Mouse (Mus musculus) testis, adult 2 months (tissue): ENCODE measurements around the gene Tbc1d1. TPM values are rescaled to one million over a fixed set of nuclear protein-coding genes. Genes with fewer than 3 reads are reported as not detected.

Source experiments
- H3K27ac ChIP-seq: fragments of 200-500 bp; 2 replicates; pipeline ENCODE4 v1.5.1; 2012; ENCODE audit warnings: low read depth, low read length; ENCODE audit not compliant: control insufficient read depth, insufficient read depth
- H3K27me3 ChIP-seq: fragments of 200-500 bp; 2 replicates; pipeline ENCODE4 v1.6.1; 2012; ENCODE audit warnings: mild to moderate bottlenecking, low read length, moderate library complexity; ENCODE audit not compliant: control insufficient read depth, insufficient read depth
- H3K36me3 ChIP-seq: fragments of 200-500 bp; 2 replicates; pipeline ENCODE4 v1.6.1; 2012; ENCODE audit warnings: mild to moderate bottlenecking, low read length; ENCODE audit not compliant: control insufficient read depth, insufficient read depth
- H3K4me1 ChIP-seq: fragments of 200-500 bp; 2 replicates; pipeline ENCODE4 v1.6.1; 2012; ENCODE audit warnings: low read length; ENCODE audit not compliant: control insufficient read depth, insufficient read depth
- H3K4me3 ChIP-seq: fragments of 200-500 bp; 2 replicates; pipeline ENCODE4 v1.5.1; 2012; ENCODE audit warnings: low read depth, mild to moderate bottlenecking, low read length, moderate library complexity, mixed read lengths; ENCODE audit not compliant: control insufficient read depth
- CTCF ChIP-seq: fragments of 200-500 bp; IDR thresholded peaks from 2 replicates; pipeline ENCODE4 v1.5.1; 2012; ENCODE audit warnings: low read depth, mild to moderate bottlenecking, inconsistent platforms, low read length, moderate library complexity; ENCODE audit not compliant: control insufficient read depth, insufficient read depth, insufficient replicate concordance
- POLR2A ChIP-seq: fragments of 200-500 bp; IDR thresholded peaks from 2 replicates; pipeline ENCODE4 v1.6.1; 2012; ENCODE audit warnings: low read depth, mild to moderate bottlenecking, inconsistent platforms, low read length, moderate library complexity; ENCODE audit not compliant: control insufficient read depth
- polyA plus RNA-seq: library from polyadenylated mRNA; depleted of rRNA; stranded (reverse); fragments of >200 nt; gene quantifications from 2 replicates; pipeline ENCODE4 v1.2.3, GENCODE M21; 2012

The Tbc1d1 gene
- polyA plus RNA-seq, 1 experiment = 37.8 TPM

DNA sequence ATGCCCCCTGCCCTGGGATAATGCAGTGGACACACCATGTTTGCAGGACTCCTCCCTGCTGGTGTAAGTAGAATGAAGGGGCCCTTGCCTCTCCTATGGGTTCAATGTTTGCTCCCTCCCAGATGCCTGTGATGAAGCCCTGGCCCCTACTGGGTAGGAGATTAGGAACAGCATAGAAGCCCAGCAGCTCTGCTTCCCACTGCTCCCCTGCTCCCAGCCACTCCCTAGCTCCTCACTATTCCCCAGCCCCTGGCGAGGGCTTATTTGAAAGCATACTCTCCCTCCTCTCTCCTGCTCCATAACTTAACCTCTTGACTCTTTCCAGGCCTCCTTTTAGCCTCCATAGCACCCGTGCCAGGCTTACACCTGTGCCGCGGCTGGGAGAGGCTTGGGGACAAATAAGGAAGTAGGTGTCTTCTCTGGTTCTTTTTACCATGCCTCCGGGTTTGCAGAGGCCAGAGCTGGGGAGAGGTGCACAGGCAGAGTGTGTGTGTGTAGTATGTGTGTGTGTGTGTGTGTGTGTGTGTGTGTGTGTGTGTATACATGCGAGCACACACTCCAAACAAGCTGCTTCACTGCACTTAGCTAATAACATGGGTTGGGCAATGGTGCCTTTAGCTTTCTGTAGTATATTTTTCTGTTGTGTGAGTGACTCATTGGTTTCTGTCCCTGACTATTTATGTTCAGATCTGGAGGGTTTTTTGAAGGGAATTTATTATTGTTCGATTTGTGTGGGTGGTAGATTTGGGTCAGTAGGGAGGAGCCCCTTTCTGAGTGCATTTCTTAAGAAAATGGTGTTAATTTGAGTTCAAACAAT is 143.6 kb downstream of the Tbc1d1 start:
- H3K4me1 ChIP-seq = peaks cover 7% of the 10 kb centered on the region
- H3K36me3 ChIP-seq = no peaks in the 10 kb centered on the region; the same call in 1 of the 2 replicates
- no peaks in the 10 kb centered on the region for H3K27me3 ChIP-seq
- no peak overlapping the region for H3K4me3 ChIP-seq
- TF ChIP-seq CTCF = no peak
- TF ChIP-seq POLR2A = no peak
- H3K27ac ChIP-seq = no peak overlapping the region

- TF ChIP-seq POLR2A (no peak), CTCF (no peak)
- Histone ChIP-seq H3K27ac (no peak overlapping the region), H3K4me3 (peak overlapping the region; percentile 75), H3K4me1 (peaks cover 7% of the 10 kb centered on the region), H3K27me3 (no peaks in the 10 kb centered on the region), H3K36me3 (peaks cover 1% of the 10 kb centered on the region; the same call in 1 of the 2 replicates)
Observed at GRCm38 (mm10) chr5:64301246-64301645, 145.1 kb downstream of the Tbc1d1 start.

DNA sequence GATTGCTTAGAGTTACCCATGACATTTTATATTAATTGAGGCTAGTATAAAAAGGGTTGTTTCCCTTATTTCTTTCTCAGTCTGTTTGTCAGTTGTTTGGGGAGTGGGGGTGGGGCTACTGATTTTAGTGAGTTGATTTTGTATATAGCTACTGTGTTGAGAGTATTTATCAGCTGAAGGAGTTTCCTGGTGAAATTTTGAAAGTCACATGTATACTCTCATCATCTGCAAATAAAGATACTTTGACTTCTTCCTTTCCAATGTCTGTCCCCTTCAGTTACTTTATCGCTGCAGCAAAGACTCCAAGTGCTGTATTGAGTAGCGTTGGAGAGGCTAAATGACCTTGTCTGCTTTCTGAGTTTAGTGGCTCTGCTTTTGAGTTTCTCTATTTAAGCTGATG is 151.2 kb downstream of the Tbc1d1 start:
- no peak overlapping the region for H3K4me3 ChIP-seq
- peaks cover 3% of the 10 kb centered on the region; the same call in 1 of the 2 replicates for H3K36me3 ChIP-seq
- no peak for TF ChIP-seq POLR2A
- no peak for TF ChIP-seq CTCF
- no peak overlapping the region for H3K27ac ChIP-seq
- H3K27me3 ChIP-seq = no peaks in the 10 kb centered on the region
- 0 out of 2 replicates have a peak, but pooled peaks cover 2% of the 10 kb centered on the region for H3K4me1 ChIP-seq

- no peak for TF ChIP-seq CTCF
- no peak for TF ChIP-seq POLR2A
- Histone ChIP-seq H3K36me3 (peaks cover 2% of the 10 kb centered on the region; the same call in 1 of the 2 replicates), H3K4me1 (no peaks in the 10 kb centered on the region), H3K27me3 (no peaks in the 10 kb centered on the region), H3K4me3 (no peak overlapping the region), H3K27ac (no peak overlapping the region)
Observed at GRCm38 (mm10) chr5:64312295-64312694, 156.2 kb downstream of the Tbc1d1 start.

GRCm38 (mm10) chr5:64313481-64313880 is 157.4 kb downstream of the Tbc1d1 start:
- Histone ChIP-seq H3K27ac (no peak overlapping the region), H3K36me3 (peaks cover 2% of the 10 kb centered on the region; the same call in 1 of the 2 replicates), H3K27me3 (no peaks in the 10 kb centered on the region), H3K4me1 (no peaks in the 10 kb centered on the region), H3K4me3 (no peak overlapping the region)
- TF ChIP-seq CTCF = no peak
- no peak for TF ChIP-seq POLR2A

DNA sequence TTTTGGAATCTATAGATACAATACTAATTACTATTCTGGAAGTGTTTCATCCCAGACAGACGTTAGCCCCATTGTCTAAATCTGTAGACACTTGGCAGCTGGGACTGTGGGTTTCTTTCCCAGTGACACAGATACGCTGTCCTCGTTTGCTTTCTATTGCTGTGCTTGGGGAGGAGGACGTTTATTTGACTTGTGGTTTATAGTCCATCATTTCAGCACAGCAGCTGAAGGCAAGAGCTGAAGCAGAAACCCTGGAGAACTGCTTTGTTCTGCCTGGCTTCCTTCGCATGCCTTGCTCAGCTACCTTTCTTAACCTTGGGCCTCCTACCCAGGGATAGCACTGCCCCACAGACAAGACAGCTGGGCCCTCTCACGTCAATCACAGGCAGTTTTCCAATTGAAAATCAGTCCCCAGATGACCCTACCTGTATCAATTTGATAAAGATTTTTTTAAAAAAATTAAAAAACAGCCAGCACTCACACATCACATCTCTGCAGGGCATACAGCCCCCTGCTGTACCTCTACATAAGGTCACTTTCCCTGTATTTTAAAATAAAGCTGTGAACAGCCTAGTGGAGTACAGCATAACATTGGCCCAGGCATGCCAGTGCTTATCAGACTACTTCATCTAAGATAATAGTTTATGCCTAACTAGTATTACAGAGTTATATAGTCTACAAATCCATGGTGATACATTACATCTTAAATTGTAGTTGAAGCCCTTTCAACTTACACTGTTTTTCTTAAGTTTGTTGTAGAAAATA is 158.4 kb downstream of the Tbc1d1 start:
- H3K4me1 ChIP-seq = no peaks in the 10 kb centered on the region
- peaks cover 2% of the 10 kb centered on the region; the same call in 1 of the 2 replicates for H3K36me3 ChIP-seq
- no peaks in the 10 kb centered on the region for H3K27me3 ChIP-seq
- no peak overlapping the region for H3K4me3 ChIP-seq
- no peak overlapping the region for H3K27ac ChIP-seq
- TF ChIP-seq CTCF (no peak), POLR2A (no peak)

- no peak for TF ChIP-seq CTCF
- H3K27me3 ChIP-seq = no peaks in the 10 kb centered on the region
- H3K36me3 ChIP-seq = peaks cover 2% of the 10 kb centered on the region; the same call in 1 of the 2 replicates
- H3K27ac ChIP-seq = no peak overlapping the region
- no peaks in the 10 kb centered on the region for H3K4me1 ChIP-seq
- H3K4me3 ChIP-seq = no peak overlapping the region
Observed at GRCm38 (mm10) chr5:64315088-64315487, 159.0 kb downstream of the Tbc1d1 start.
